Mouse (Mus musculus) embryonic fibroblast, embryonic 13.5 days (primary cell): ENCODE measurements around the gene Cnpy1.

Experiments
- CTCF ChIP-seq: IDR thresholded peaks from 2 replicates; pipeline ENCODE4 v1.5.1; 2011; ENCODE audit warnings: mild to moderate bottlenecking, control low read depth, low read length, moderate library complexity, borderline replicate concordance; ENCODE audit not compliant: insufficient read depth
- POLR2A ChIP-seq: IDR thresholded peaks from 2 replicates; pipeline ENCODE4 v1.6.1; 2011; ENCODE audit warnings: low read depth, mild to moderate bottlenecking, control low read depth, low read length, moderate library complexity

GRCm38 (mm10) chr5:28238876-28239275 lies 6.7 kb downstream of the Cnpy1 start:
- TF ChIP-seq CTCF (no peak), POLR2A (no peak)
